Mouse (Mus musculus) lung, postnatal 0 days (tissue): Measurements from ENCODE around the gene Gm7029. TPM values are rescaled to one million over a fixed set of nuclear protein-coding genes. Genes with fewer than 3 reads are reported as not detected.

Experiments
- ATAC-seq: fragments of 200-750 bp; cut with Nextera tagmentation; 2 replicates; pipeline ENCODE4 v1.8.0; 2017; ENCODE audit warnings: moderate library complexity
- DNase-seq: peaks from one replicate; pipeline ENCODE4 v3.0.0-alpha.2; 2016; ENCODE audit warnings: low spot score
- H3K27ac ChIP-seq: fragments of 300-500 bp; sonication (generic); 2 replicates; pipeline ENCODE4 v1.5.1; 2014; ENCODE audit warnings: antibody characterized with exemption, mild to moderate bottlenecking, low read length, mixed read lengths
- H3K27me3 ChIP-seq: fragments of 300-500 bp; sonication (generic); replicated peaks from 2 replicates; pipeline ENCODE4 v1.6.1; 2014; ENCODE audit warnings: low read length, mixed read lengths; ENCODE audit not compliant: insufficient read depth
- H3K36me3 ChIP-seq: fragments of 300-500 bp; sonication (generic); 2 replicates; pipeline ENCODE4 v1.6.1; 2014; ENCODE audit warnings: low read length, mixed read lengths; ENCODE audit not compliant: insufficient read depth
- H3K4me1 ChIP-seq: fragments of 300-500 bp; sonication (generic); 2 replicates; pipeline ENCODE4 v1.6.1; 2014; ENCODE audit warnings: antibody characterized with exemption, low read depth, low read length, mixed read lengths; ENCODE audit not compliant: insufficient read depth
- H3K4me2 ChIP-seq: fragments of 300-500 bp; sonication (generic); replicated peaks from 2 replicates; pipeline ENCODE4 v1.6.1; 2014; ENCODE audit warnings: low read depth, mild to moderate bottlenecking, low read length, moderate library complexity, mixed read lengths
- H3K4me3 ChIP-seq: fragments of 300-500 bp; sonication (generic); 2 replicates; pipeline ENCODE4 v1.5.1; 2014; ENCODE audit warnings: low read depth, low read length
- H3K9ac ChIP-seq: fragments of 300-500 bp; sonication (generic); replicated peaks from 2 replicates; pipeline ENCODE4 v1.6.1; 2014; ENCODE audit warnings: low read depth, mild to moderate bottlenecking
- H3K9me3 ChIP-seq: fragments of 300-500 bp; sonication (generic); 2 replicates; pipeline ENCODE4 v1.6.1; 2016; ENCODE audit warnings: low read length, mixed read lengths
- CTCF ChIP-seq: IDR thresholded peaks from 2 replicates; pipeline ENCODE4 v1.5.1; 2016; ENCODE audit warnings: antibody characterized with exemption, mild to moderate bottlenecking
- EP300 ChIP-seq: IDR thresholded peaks from 2 replicates; pipeline ENCODE4 v1.6.1; 2016; ENCODE audit warnings: antibody characterized with exemption, mild to moderate bottlenecking, control low read depth
- WGBS: fragments of 180-500 bp; shearing (Covaris S2); extraction: QIAGEN DNeasy Blood & Tissue Kit; methylation state at CpG from one replicate; pipeline ENCODE4 v1.1.7; 2014; 5-methylcytosine and 5-hydroxymethylcytosine counted together
- microRNA-seq: library from miRNA; unstranded; fragments of <30 nt; microRNA quantifications from one replicate; pipeline ENCODE4, GENCODE M21; 2016
- polyA plus RNA-seq: library from polyadenylated mRNA; unstranded; fragments of >200 nt; fragmentation: Nextera tagmentation; extraction: Ambion mirVana; gene quantifications from 2 replicates; pipeline ENCODE4 v1.2.1, GENCODE M21; 2015

Gene Gm7029
- polyA plus RNA-seq, 1 experiment from 2014 or later, result not detected

DNA sequence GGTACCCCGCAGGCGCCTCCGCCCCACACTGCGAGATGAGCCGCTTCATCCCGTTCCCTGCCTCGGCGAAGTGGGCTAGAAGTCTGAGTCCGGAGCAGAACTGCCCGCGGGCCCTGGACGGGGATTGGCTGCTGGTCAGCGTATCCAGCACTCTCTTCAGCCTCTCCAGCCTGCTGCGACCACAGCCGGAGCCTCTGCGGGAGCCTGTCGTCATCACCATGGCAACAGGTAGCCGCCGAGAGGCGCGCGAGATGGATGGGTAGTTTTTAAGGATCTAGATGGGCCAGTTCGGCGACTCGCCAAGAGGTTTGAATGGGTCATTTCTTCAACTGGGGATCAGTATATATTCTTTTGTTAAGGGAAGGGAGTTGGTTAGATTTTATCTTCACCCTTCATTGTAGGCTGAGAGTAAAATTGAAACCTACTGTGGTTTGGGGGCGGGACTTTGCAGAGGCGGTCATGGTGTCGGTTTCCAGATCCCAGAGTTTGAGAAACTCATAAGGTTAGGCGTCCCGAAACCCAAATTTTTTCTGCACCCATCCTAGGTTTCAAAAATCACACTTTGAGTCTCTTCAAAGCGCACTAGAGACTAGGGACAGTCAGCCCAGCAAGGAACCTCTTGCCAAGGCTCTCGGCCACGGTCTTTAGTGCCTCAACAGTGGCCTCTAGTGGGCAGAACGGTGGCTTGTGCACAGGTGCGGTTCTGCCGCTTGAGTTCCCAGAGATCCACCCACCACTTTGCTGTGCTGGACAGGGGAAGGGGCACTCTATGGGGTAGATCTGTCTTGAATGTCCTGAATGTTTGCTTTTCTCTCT lies 46.9 kb downstream of the Gm7029 start:
- 1% methylated on average over 36 of the region's 36 CpGs for WGBS
- TF ChIP-seq EP300 (no peak; the same call in 1 of the 2 replicates), CTCF (peak; percentile 91)
- Histone ChIP-seq H3K27ac (peak overlapping the region; percentile 91), H3K4me3 (peak overlapping the region; percentile 75), H3K9me3 (no peaks in the 10 kb centered on the region), H3K4me2 (peak overlapping the region; percentile 98), H3K9ac (peak overlapping the region; percentile 77), H3K36me3 (peaks cover 3% of the 10 kb centered on the region; the same call in 1 of the 2 replicates), H3K4me1 (peaks cover 6% of the 10 kb centered on the region; the same call in 1 of the 2 replicates), H3K27me3 (no peaks in the 10 kb centered on the region)
- DNase-seq (peak; percentile 93), ATAC-seq (peak; percentile 34)

DNA sequence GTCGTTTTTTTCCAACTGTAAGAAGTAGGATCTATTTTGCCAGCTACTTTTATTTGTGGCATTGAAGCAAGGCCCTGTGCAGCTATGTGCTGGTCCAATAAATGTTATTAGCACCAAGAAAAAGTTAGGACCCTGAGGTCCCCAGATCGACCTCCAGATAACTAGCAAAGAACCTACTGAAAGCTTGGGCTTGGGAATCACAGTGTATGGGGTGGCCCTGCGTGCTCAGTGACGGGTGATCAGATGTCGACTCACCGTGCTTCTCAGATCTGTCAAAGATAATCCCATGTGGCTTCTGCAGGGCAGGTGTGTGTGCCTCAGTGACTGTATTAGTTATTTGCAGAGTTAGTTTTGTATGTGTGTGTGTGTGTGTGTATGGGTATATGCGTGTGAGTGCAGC lies 47.7 kb downstream of the Gm7029 start:
- H3K4me1 ChIP-seq, result peaks cover 6% of the 10 kb centered on the region; the same call in 1 of the 2 replicates
- TF ChIP-seq EP300 (no peak), CTCF (no peak)
- no peak overlapping the region for H3K4me3 ChIP-seq
- H3K4me2 ChIP-seq, result no peak overlapping the region
- peak overlapping the region; percentile 12; the same call in 1 of the 2 replicates for H3K9ac ChIP-seq
- no peak overlapping the region for H3K27ac ChIP-seq
- no peaks in the 10 kb centered on the region for H3K9me3 ChIP-seq
- WGBS, result 83% methylated on average over 7 of the region's 7 CpGs
- DNase-seq (no peak), ATAC-seq (no peak)
- H3K36me3 ChIP-seq, result peaks cover 11% of the 10 kb centered on the region
- H3K27me3 ChIP-seq, result no peaks in the 10 kb centered on the region

Small RNA genes within 50 kb of the gene (microRNA-seq; reads per million reads assigned to microRNA genes)
- gene Gm27740, result not detected

Other genes with a start within 250 kb of the Gm7029 start
- gene Zfp414, start 244.7 kb upstream of the Gm7029 start, polyA plus RNA-seq, result 30.5 and 34.2 TPM in 2 replicates
- gene Pram1, start 235.8 kb upstream of the Gm7029 start, polyA plus RNA-seq, result 1.00 and 1.3 TPM in 2 replicates
- 112 and 146 TPM in 2 replicates for gene Hnrnpm, start 187.0 kb upstream of the Gm7029 start, polyA plus RNA-seq
- 104 and 106 TPM in 2 replicates for gene March2, start 155.2 kb upstream of the Gm7029 start, polyA plus RNA-seq
- gene Rab11b, start 113.3 kb upstream of the Gm7029 start, polyA plus RNA-seq, result 258 and 279 TPM in 2 replicates
- 125 and 137 TPM in 2 replicates for gene Angptl4, start 92.0 kb upstream of the Gm7029 start, polyA plus RNA-seq
- gene Kank3, start 63.3 kb upstream of the Gm7029 start, polyA plus RNA-seq, result 186 and 211 TPM in 2 replicates
- 906 and 1,023 TPM in 2 replicates for gene Rps28, start 49.3 kb upstream of the Gm7029 start, polyA plus RNA-seq
- gene Ndufa7, start 49.3 kb upstream of the Gm7029 start, polyA plus RNA-seq, result 455 and 501 TPM in 2 replicates
- 37.6 and 39.3 TPM in 2 replicates for gene Cd320, start 30.7 kb upstream of the Gm7029 start, polyA plus RNA-seq
- gene Kifc1, start 16.8 kb downstream of the Gm7029 start, polyA plus RNA-seq, result 0.37 and 1.0 TPM in 2 replicates
- gene Platr17, start 31.3 kb downstream of the Gm7029 start, polyA plus RNA-seq, result 0.29 and 0.55 TPM in 2 replicates
- 23.9 and 29.0 TPM in 2 replicates for gene Daxx, start 35.6 kb downstream of the Gm7029 start, polyA plus RNA-seq
- 102 and 113 TPM in 2 replicates for gene Tapbp, start 42.1 kb downstream of the Gm7029 start, polyA plus RNA-seq
- 16.6 and 17.0 TPM in 2 replicates for gene Zbtb22, start 42.1 kb downstream of the Gm7029 start, polyA plus RNA-seq
- 39.0 and 45.2 TPM in 2 replicates for gene Rgl2, start 55.7 kb downstream of the Gm7029 start, polyA plus RNA-seq
- gene Pfdn6, start 66.5 kb downstream of the Gm7029 start, polyA plus RNA-seq, result 99.7 and 103 TPM in 2 replicates
- gene Wdr46, start 66.8 kb downstream of the Gm7029 start, polyA plus RNA-seq, result 8.8 TPM in 2 replicates
- 9.3 and 12.0 TPM in 2 replicates for gene B3galt4, start 77.7 kb downstream of the Gm7029 start, polyA plus RNA-seq
- 28.5 and 31.1 TPM in 2 replicates for gene Vps52, start 82.0 kb downstream of the Gm7029 start, polyA plus RNA-seq
- gene Rps18, start 82.2 kb downstream of the Gm7029 start, polyA plus RNA-seq, result 1,282 and 1,435 TPM in 2 replicates
- gene H2-K1, start 126.5 kb downstream of the Gm7029 start, polyA plus RNA-seq, result 213 and 222 TPM in 2 replicates
- gene Ring1, start 150.8 kb downstream of the Gm7029 start, polyA plus RNA-seq, result 18.8 and 19.1 TPM in 2 replicates
- gene H2-Ke6, start 154.2 kb downstream of the Gm7029 start, polyA plus RNA-seq, result 57.9 and 59.8 TPM in 2 replicates
- 130 and 131 TPM in 2 replicates for gene Slc39a7, start 157.8 kb downstream of the Gm7029 start, polyA plus RNA-seq
- gene Rxrb, start 158.0 kb downstream of the Gm7029 start, polyA plus RNA-seq, result 35.0 and 35.7 TPM in 2 replicates
- 0.25 and 0.44 TPM in 2 replicates for gene Col11a2, start 165.6 kb downstream of the Gm7029 start, polyA plus RNA-seq
- 0.48 and 1.1 TPM in 2 replicates for gene H2-Oa, start 218.5 kb downstream of the Gm7029 start, polyA plus RNA-seq
- gene H2-DMa, start 245.7 kb downstream of the Gm7029 start, polyA plus RNA-seq, result 20.7 and 23.9 TPM in 2 replicates
- 80.2 and 80.3 TPM in 2 replicates for gene Brd2, start 248.8 kb downstream of the Gm7029 start, polyA plus RNA-seq